Mouse (Mus musculus) kidney, postnatal 36 days (tissue): Measurements from ENCODE around the gene Gm21518.
"Not testable (repeated sequence)": the region's sequence is repeated elsewhere in the genome, so short reads cannot be mapped to it uniquely, and the experiment has no call there.

Source experiments
- DNase-seq, 2 experiments: peaks; one replicate each; pipeline ENCODE4 v3.0.0; 2021 to 2022; ENCODE audit warnings: mixed read lengths in 2 of 2

The Gm21518 gene

DNA sequence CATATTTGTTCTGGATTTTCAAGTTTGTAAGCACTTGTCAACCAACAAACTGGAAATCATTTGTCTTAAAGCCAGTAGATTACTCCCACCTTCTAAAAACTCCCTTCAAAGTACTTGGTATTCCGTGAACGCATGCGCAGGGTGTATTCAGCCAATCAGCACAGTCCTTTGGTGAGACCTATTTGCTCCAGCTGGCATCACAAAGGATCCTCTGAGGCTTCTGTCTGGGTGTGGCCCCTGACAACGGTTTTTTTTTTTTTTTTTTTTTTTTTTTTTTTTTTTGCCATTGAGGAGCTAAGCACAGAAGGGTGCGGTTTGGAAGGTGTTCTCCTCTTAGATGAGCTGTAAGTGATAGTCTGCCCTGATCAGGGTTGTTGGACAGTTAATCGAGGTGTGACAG, at the start of gene Gm21518:
TSS of gene Gm21518 (plus strand) at position 301 of the 400 bp plus-strand sequence.
- not testable (repeated sequence) for DNase-seq
